Mouse (Mus musculus) spleen, adult 2 months (tissue): Measurements from ENCODE around the gene Mapk3.

ENCODE experiments used
- CTCF ChIP-seq: fragments of 200-500 bp; IDR thresholded peaks from 2 replicates; pipeline ENCODE4 v1.5.1; 2011; ENCODE audit warnings: mild to moderate bottlenecking, inconsistent platforms; ENCODE audit not compliant: insufficient read depth, insufficient read length, insufficient replicate concordance; ENCODE audit errors: extremely low read depth
- POLR2A ChIP-seq: fragments of 200-500 bp; IDR thresholded peaks from 2 replicates; pipeline ENCODE4 v1.6.1; 2011; ENCODE audit warnings: low read depth, low read length, inconsistent platforms

- no peak for TF ChIP-seq CTCF
- no peak for TF ChIP-seq POLR2A
These were observed 21.7 kb downstream of the Mapk3 start, which contains the start of gene Tbx6 for GRCm38 (mm10) chr7:126780971-126781635.
